Mouse (Mus musculus): ENCODE measurements around the gene Kif22. TPM values are rescaled to one million over a fixed set of nuclear protein-coding genes. Genes with fewer than 3 reads are reported as not detected.

Kif22 gene
- polyA plus RNA-seq, 1 experiment, result 75.4 TPM

GRCm38 (mm10) chr7:127080045-127080444, 37.8 kb upstream of the Kif22 start:
- Histone ChIP-seq H3K4me3 (ENCODE audit: insufficient read depth, poor library complexity, severe bottlenecking) (no peak overlapping the region), H3K27me3 (ENCODE audit: control insufficient read depth, insufficient read depth, insufficient read length) (no peaks in the 10 kb centered on the region), H3K36me3 (ENCODE audit: control insufficient read depth, insufficient read depth) (no peaks in the 10 kb centered on the region), H3K79me2 (ENCODE audit: control insufficient read depth, insufficient read depth) (no peaks in the 10 kb centered on the region), H3K79me3 (ENCODE audit: low read depth) (no peaks in the 10 kb centered on the region), H3ac (ENCODE audit: control insufficient read depth, insufficient read length, low read depth) (no peak overlapping the region)
- no peak for TF ChIP-seq FOSL1 (IDR thresholded peaks at IDR 0.05; ENCODE audit: insufficient read depth, low read length, poor library complexity, severe bottlenecking)
- TF ChIP-seq USF1 (IDR thresholded peaks at IDR 0.05; ENCODE audit: low read depth), result no peak
- TF ChIP-seq MYOG (IDR thresholded peaks at IDR 0.05; ENCODE audit: control insufficient read depth, extremely low read depth, insufficient read length), result no peak
- TF ChIP-seq MAX (IDR thresholded peaks at IDR 0.05), result no peak
- TF ChIP-seq MYOD1 (IDR thresholded peaks at IDR 0.05; ENCODE audit: control insufficient read depth, insufficient read length, low read depth), result no peak
- no peak for TF ChIP-seq CEBPB (IDR thresholded peaks at IDR 0.05; ENCODE audit: low read depth)
- TF ChIP-seq CTCF (IDR thresholded peaks at IDR 0.05; ENCODE audit: control insufficient read depth, insufficient read depth, insufficient read length), result no peak

GRCm38 (mm10) chr7:127077692-127078091, 35.4 kb upstream of the Kif22 start:
- no peak overlapping the region for H3ac ChIP-seq (ENCODE audit: control insufficient read depth, insufficient read length, low read depth)
- no peak overlapping the region for H3K4me3 ChIP-seq (ENCODE audit: insufficient read depth, poor library complexity, severe bottlenecking)
- H3K27me3 ChIP-seq (ENCODE audit: control insufficient read depth, insufficient read depth, insufficient read length), result no peaks in the 10 kb centered on the region
- no peaks in the 10 kb centered on the region for H3K79me3 ChIP-seq (ENCODE audit: low read depth)
- TF ChIP-seq CTCF (IDR thresholded peaks at IDR 0.05; ENCODE audit: control insufficient read depth, insufficient read depth, insufficient read length) (no peak), FOSL1 (IDR thresholded peaks at IDR 0.05; ENCODE audit: insufficient read depth, low read length, poor library complexity, severe bottlenecking) (no peak), USF1 (IDR thresholded peaks at IDR 0.05; ENCODE audit: low read depth) (no peak), MYOG (IDR thresholded peaks at IDR 0.05; ENCODE audit: control insufficient read depth, extremely low read depth, insufficient read length) (no peak), CEBPB (IDR thresholded peaks at IDR 0.05; ENCODE audit: low read depth) (no peak), MYOD1 (IDR thresholded peaks at IDR 0.05; ENCODE audit: control insufficient read depth, insufficient read length, low read depth) (no peak), MAX (IDR thresholded peaks at IDR 0.05) (no peak)
- H3K79me2 ChIP-seq (ENCODE audit: control insufficient read depth, insufficient read depth), result no peaks in the 10 kb centered on the region
- H3K36me3 ChIP-seq (ENCODE audit: control insufficient read depth, insufficient read depth), result no peaks in the 10 kb centered on the region

- Histone ChIP-seq H3K4me3 (ENCODE audit: insufficient read depth, poor library complexity, severe bottlenecking) (no peak overlapping the region), H3K79me2 (ENCODE audit: control insufficient read depth, insufficient read depth) (no peaks in the 10 kb centered on the region), H3K79me3 (ENCODE audit: low read depth) (no peaks in the 10 kb centered on the region), H3ac (ENCODE audit: control insufficient read depth, insufficient read length, low read depth) (no peak overlapping the region), H3K36me3 (ENCODE audit: control insufficient read depth, insufficient read depth) (no peaks in the 10 kb centered on the region), H3K27me3 (ENCODE audit: control insufficient read depth, insufficient read depth, insufficient read length) (no peaks in the 10 kb centered on the region)
- no peak for TF ChIP-seq USF1 (IDR thresholded peaks at IDR 0.05; ENCODE audit: low read depth)
- TF ChIP-seq MAX (IDR thresholded peaks at IDR 0.05), result no peak
Observed at GRCm38 (mm10) chr7:127076188-127076587, 33.9 kb upstream of the Kif22 start.

DNA sequence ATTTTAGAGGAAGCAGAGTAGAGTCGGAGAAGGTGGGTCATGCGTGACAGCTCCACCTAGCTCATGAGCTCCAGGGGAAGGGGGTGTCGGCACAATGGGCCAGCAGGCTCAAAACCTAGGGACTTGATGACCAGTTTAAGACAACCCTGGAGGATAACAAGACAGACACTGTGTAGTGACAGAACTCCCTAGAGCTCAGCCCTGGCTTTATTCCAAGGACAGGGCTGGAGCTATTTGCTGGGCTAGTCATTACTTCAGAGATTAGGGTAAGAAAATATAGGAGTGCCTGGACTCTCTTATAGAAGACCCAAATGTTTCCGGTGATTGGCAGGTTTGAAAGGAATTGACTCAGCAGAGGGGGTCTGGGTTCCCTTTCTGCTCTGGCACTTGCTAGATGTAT, 30.9 kb upstream of the Kif22 start:
- no peaks in the 10 kb centered on the region for H3K36me3 ChIP-seq (ENCODE audit: control insufficient read depth, insufficient read depth)
- H3K79me3 ChIP-seq (ENCODE audit: low read depth), result no peaks in the 10 kb centered on the region
- no peaks in the 10 kb centered on the region for H3K27me3 ChIP-seq (ENCODE audit: control insufficient read depth, insufficient read depth, insufficient read length)
- no peak overlapping the region for H3K4me3 ChIP-seq (ENCODE audit: insufficient read depth, poor library complexity, severe bottlenecking)
- TF ChIP-seq USF1 (IDR thresholded peaks at IDR 0.05; ENCODE audit: low read depth) (no peak), CEBPB (IDR thresholded peaks at IDR 0.05; ENCODE audit: low read depth) (no peak), FOSL1 (IDR thresholded peaks at IDR 0.05; ENCODE audit: insufficient read depth, low read length, poor library complexity, severe bottlenecking) (no peak), MYOD1 (IDR thresholded peaks at IDR 0.05; ENCODE audit: control insufficient read depth, insufficient read length, low read depth) (no peak), MYOG (IDR thresholded peaks at IDR 0.05; ENCODE audit: control insufficient read depth, extremely low read depth, insufficient read length) (no peak), CTCF (IDR thresholded peaks at IDR 0.05; ENCODE audit: control insufficient read depth, insufficient read depth, insufficient read length) (no peak), MAX (IDR thresholded peaks at IDR 0.05) (no peak)
- H3ac ChIP-seq (ENCODE audit: control insufficient read depth, insufficient read length, low read depth), result no peak overlapping the region
- no peaks in the 10 kb centered on the region for H3K79me2 ChIP-seq (ENCODE audit: control insufficient read depth, insufficient read depth)

GRCm38 (mm10) chr7:127070871-127071413, 28.7 kb upstream of the Kif22 start:
- Histone ChIP-seq H3K79me2 (ENCODE audit: control insufficient read depth, insufficient read depth) (no peaks in the 10 kb centered on the region), H3ac (ENCODE audit: control insufficient read depth, insufficient read length, low read depth) (no peak overlapping the region), H3K27me3 (ENCODE audit: control insufficient read depth, insufficient read depth, insufficient read length) (no peaks in the 10 kb centered on the region), H3K4me3 (ENCODE audit: insufficient read depth, poor library complexity, severe bottlenecking) (no peak overlapping the region), H3K79me3 (ENCODE audit: low read depth) (no peaks in the 10 kb centered on the region), H3K36me3 (ENCODE audit: control insufficient read depth, insufficient read depth) (no peaks in the 10 kb centered on the region)
- TF ChIP-seq MYOD1 (IDR thresholded peaks at IDR 0.05; ENCODE audit: control insufficient read depth, insufficient read length, low read depth) (peak; percentile 5), MAX (IDR thresholded peaks at IDR 0.05) (peak; percentile 8), CEBPB (IDR thresholded peaks at IDR 0.05; ENCODE audit: low read depth) (no peak), MYOG (IDR thresholded peaks at IDR 0.05; ENCODE audit: control insufficient read depth, extremely low read depth, insufficient read length) (no peak), FOSL1 (IDR thresholded peaks at IDR 0.05; ENCODE audit: insufficient read depth, low read length, poor library complexity, severe bottlenecking) (no peak)

DNA sequence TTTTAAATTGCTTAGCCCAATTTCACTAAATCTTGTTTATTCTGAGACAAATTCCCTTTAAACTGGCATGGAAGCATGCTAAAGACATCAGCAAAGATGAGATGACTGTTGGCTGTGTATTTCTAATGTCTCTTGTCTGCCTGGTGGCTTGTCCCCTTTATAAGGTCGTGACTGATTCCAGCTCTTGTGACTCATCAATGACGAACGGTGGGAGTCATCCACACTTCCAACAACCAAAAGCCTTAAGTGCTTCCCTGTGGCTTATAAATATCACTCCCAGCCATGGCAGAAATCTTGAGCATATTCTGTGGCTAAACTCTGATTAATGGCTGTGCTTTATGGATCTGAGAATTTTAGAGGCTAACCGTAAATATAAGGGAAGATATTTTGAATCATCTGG, 24.0 kb upstream of the Kif22 start:
- Histone ChIP-seq H3ac (ENCODE audit: control insufficient read depth, insufficient read length, low read depth) (no peak overlapping the region), H3K27me3 (ENCODE audit: control insufficient read depth, insufficient read depth, insufficient read length) (no peaks in the 10 kb centered on the region), H3K36me3 (ENCODE audit: control insufficient read depth, insufficient read depth) (no peaks in the 10 kb centered on the region), H3K4me3 (ENCODE audit: insufficient read depth, poor library complexity, severe bottlenecking) (no peak overlapping the region), H3K79me2 (ENCODE audit: control insufficient read depth, insufficient read depth) (no peaks in the 10 kb centered on the region), H3K79me3 (ENCODE audit: low read depth) (no peaks in the 10 kb centered on the region)
- no peak for TF ChIP-seq MYOG (IDR thresholded peaks at IDR 0.05; ENCODE audit: control insufficient read depth, extremely low read depth, insufficient read length)
- peak; percentile 87 for TF ChIP-seq FOSL1 (IDR thresholded peaks at IDR 0.05; ENCODE audit: insufficient read depth, low read length, poor library complexity, severe bottlenecking)
